Mouse (Mus musculus) heart, postnatal 25 days (tissue): ENCODE data around the gene Akr1c13. TPM values are rescaled to one million over a fixed set of nuclear protein-coding genes. Genes with fewer than 3 reads are reported as not detected.
"Not testable (repeated sequence)": the region's sequence is repeated elsewhere in the genome, so short reads cannot be mapped to it uniquely, and the experiment has no call there.

Experiments used
- DNase-seq: peaks from one replicate; pipeline ENCODE4 v3.0.0; 2022; ENCODE audit warnings: low spot score
- intact Hi-C: fragments of 180-260 bp; cut with DNase I; formaldehyde crosslinking; loops from one replicate; pipeline ENCODE4 v1.15.1; 2025
- total RNA-seq, 2 experiments: library from RNA; stranded (reverse); gene quantifications; 2 replicates each; pipeline ENCODE4 v1.2.3; 2021

The Akr1c13 gene
- 1 to 10 TPM in 1 of 2 experiments, under 1 TPM in 1; 0.86 to 1.1 TPM for total RNA-seq

GRCm38 (mm10) chr13:4190904-4191303 is at the start of gene Akr1c13:
TSS of gene Akr1c13 (plus strand) at chr13:4191150.
- DNase-seq: no peak
- intact Hi-C loops: no loop called here

- no peak for DNase-seq
- intact Hi-C loops: no loop called here
Measured at GRCm38 (mm10) chr13:4144261-4144660, 46.7 kb upstream of the Akr1c13 start.

- no peak for DNase-seq
- intact Hi-C loops: no loop called here
Measured at GRCm38 (mm10) chr13:4150518-4150917, 40.4 kb upstream of the Akr1c13 start, which contains the start of gene Akr1c18. TSS of gene Akr1c18 (minus strand) at chr13:4150654.

- intact Hi-C loops: no loop called here
- no peak for DNase-seq
Measured at GRCm38 (mm10) chr13:4152908-4153307, 38.0 kb upstream of the Akr1c13 start.

GRCm38 (mm10) chr13:4153593-4153992 is 37.4 kb upstream of the Akr1c13 start:
- intact Hi-C loops: no loop called here
- DNase-seq: no peak

- intact Hi-C loops: no loop called here
- DNase-seq: no peak
Measured at GRCm38 (mm10) chr13:4155286-4155685, 35.7 kb upstream of the Akr1c13 start.

- intact Hi-C loops: no loop called here
- DNase-seq: no peak
Measured at GRCm38 (mm10) chr13:4168006-4168405, 22.9 kb upstream of the Akr1c13 start.

- intact Hi-C loops: no loop called here
- no peak for DNase-seq
Measured at GRCm38 (mm10) chr13:4172978-4173377, 18.0 kb upstream of the Akr1c13 start.

GRCm38 (mm10) chr13:4181321-4181720 is 9.6 kb upstream of the Akr1c13 start:
- intact Hi-C loops, DNase-seq: not testable (repeated sequence)

- no peak for DNase-seq
- intact Hi-C loops: no loop called here
Measured at GRCm38 (mm10) chr13:4183116-4183515, 7.8 kb upstream of the Akr1c13 start.

- intact Hi-C loops, DNase-seq: not testable (repeated sequence)
Measured at GRCm38 (mm10) chr13:4186641-4187411, 4.1 kb upstream of the Akr1c13 start.

- intact Hi-C loops: loop anchor here (1.0 kb wide), 1 partner anchor 93 kb away; no protein-coding TSS in a partner anchor
- DNase-seq: no peak
Measured at GRCm38 (mm10) chr13:4188174-4188573, 2.8 kb upstream of the Akr1c13 start.

GRCm38 (mm10) chr13:4192511-4192910 is 1.6 kb downstream of the Akr1c13 start:
- DNase-seq: no peak
- intact Hi-C loops: no loop called here

- intact Hi-C loops: no loop called here
Measured at GRCm38 (mm10) chr13:4206147-4206903, 15.4 kb downstream of the Akr1c13 start.

GRCm38 (mm10) chr13:4211560-4212299 is 20.8 kb downstream of the Akr1c13 start:
- intact Hi-C loops: no loop called here
- no peak for DNase-seq

More at GRCm38 (mm10) chr13:4206147-4206903, 15.4 kb downstream of the Akr1c13 start:
- no peak for DNase-seq

- no peak for DNase-seq
- intact Hi-C loops: no loop called here
Measured at GRCm38 (mm10) chr13:4212309-4212708, 21.4 kb downstream of the Akr1c13 start.

GRCm38 (mm10) chr13:4215496-4215895 is 24.5 kb downstream of the Akr1c13 start:
- intact Hi-C loops, DNase-seq: not testable (repeated sequence)

- intact Hi-C loops: no loop called here
- peak; percentile 4 for DNase-seq
Measured at GRCm38 (mm10) chr13:4228441-4228840, 37.5 kb downstream of the Akr1c13 start, which contains the start of gene Akr1c19. TSS of gene Akr1c19 (plus strand) at chr13:4228700.

- intact Hi-C loops: no loop called here
- no peak for DNase-seq
Measured at GRCm38 (mm10) chr13:4230841-4231623, 40.1 kb downstream of the Akr1c13 start.
